Mouse (Mus musculus): Measurements from ENCODE around the gene Lrp4. TPM values are rescaled to one million over a fixed set of nuclear protein-coding genes. Genes with fewer than 3 reads are reported as not detected.

Lrp4 gene
- total RNA-seq (2022): 1 to 10 TPM; 6.9 to 9.4 (median 9.2) TPM

GRCm38 (mm10) chr2:91457259-91457655 lies at the start of gene Lrp4:
Gene Lrp4, plus strand, starts transcription at chr2:91457511.
- DNase-seq (ENCODE audit: low spot score in 2 of 2): peak; percentile 48 to 58

GRCm38 (mm10) chr2:91408031-91408430 lies 49.3 kb upstream of the Lrp4 start:
- DNase-seq (ENCODE audit: low spot score in 2 of 2): no peak

GRCm38 (mm10) chr2:91411473-91411872 lies 45.8 kb upstream of the Lrp4 start:
- DNase-seq (ENCODE audit: low spot score in 2 of 2): no peak

GRCm38 (mm10) chr2:91412361-91412760 lies 45.0 kb upstream of the Lrp4 start:
- no peak for DNase-seq (ENCODE audit: low spot score in 2 of 2)

GRCm38 (mm10) chr2:91413811-91414210 lies 43.5 kb upstream of the Lrp4 start:
- DNase-seq (ENCODE audit: low spot score in 2 of 2): no peak

- DNase-seq (ENCODE audit: low spot score in 2 of 2): no peak
These were observed 35.7 kb upstream of the Lrp4 start for GRCm38 (mm10) chr2:91421641-91422040.

GRCm38 (mm10) chr2:91424061-91424720 lies 33.1 kb upstream of the Lrp4 start:
- no peak for DNase-seq (ENCODE audit: low spot score in 2 of 2)

GRCm38 (mm10) chr2:91426321-91426720 lies 31.0 kb upstream of the Lrp4 start:
- no peak for DNase-seq (ENCODE audit: low spot score in 2 of 2)

- DNase-seq (ENCODE audit: low spot score in 2 of 2): peak in 1 of 2 experiments; percentile 21
These were observed 28.2 kb upstream of the Lrp4 start for GRCm38 (mm10) chr2:91429146-91429545.

GRCm38 (mm10) chr2:91429915-91430599 lies 27.3 kb upstream of the Lrp4 start:
- no peak for DNase-seq (ENCODE audit: low spot score in 2 of 2)

- no peak for DNase-seq (ENCODE audit: low spot score in 2 of 2)
These were observed 26.8 kb upstream of the Lrp4 start for GRCm38 (mm10) chr2:91430600-91430919.

GRCm38 (mm10) chr2:91436713-91437112 lies 20.6 kb upstream of the Lrp4 start:
- no peak for DNase-seq (ENCODE audit: low spot score in 2 of 2)

- no peak for DNase-seq (ENCODE audit: low spot score in 2 of 2)
These were observed 20.0 kb upstream of the Lrp4 start for GRCm38 (mm10) chr2:91437116-91437815.

GRCm38 (mm10) chr2:91439271-91439670 lies 18.0 kb upstream of the Lrp4 start:
- no peak for DNase-seq (ENCODE audit: low spot score in 2 of 2)

GRCm38 (mm10) chr2:91439876-91440275 lies 17.4 kb upstream of the Lrp4 start:
- DNase-seq (ENCODE audit: low spot score in 2 of 2): no peak

GRCm38 (mm10) chr2:91440686-91441085 lies 16.6 kb upstream of the Lrp4 start:
- DNase-seq (ENCODE audit: low spot score in 2 of 2): no peak

- DNase-seq (ENCODE audit: low spot score in 2 of 2): no peak
These were observed 15.6 kb upstream of the Lrp4 start for GRCm38 (mm10) chr2:91441715-91442114.

GRCm38 (mm10) chr2:91442241-91442640 lies 15.1 kb upstream of the Lrp4 start:
- DNase-seq (ENCODE audit: low spot score in 2 of 2): no peak

- DNase-seq (ENCODE audit: low spot score in 2 of 2): peak; percentile 81 to 85
These were observed 12.9 kb upstream of the Lrp4 start, which contains the start of gene 1110051M20Rik for GRCm38 (mm10) chr2:91444286-91444892. Gene 1110051M20Rik, minus strand, starts transcription at chr2:91444704.

- no peak for DNase-seq (ENCODE audit: low spot score in 2 of 2)
These were observed 7.6 kb upstream of the Lrp4 start for GRCm38 (mm10) chr2:91449662-91450061.

- DNase-seq (ENCODE audit: low spot score in 2 of 2): no peak
These were observed 7.0 kb upstream of the Lrp4 start for GRCm38 (mm10) chr2:91450316-91450715.

GRCm38 (mm10) chr2:91452658-91453057 lies 4.7 kb upstream of the Lrp4 start:
- DNase-seq (ENCODE audit: low spot score in 2 of 2): no peak

Data from gastrocnemius, adult 8-10 months (tissue).